Mouse (Mus musculus) CH12.LX (cell line): ENCODE measurements around the gene Spon2. TPM values are rescaled to one million over a fixed set of nuclear protein-coding genes. Genes with fewer than 3 reads are reported as not detected.

Source experiments
- DNase-seq: peaks from one replicate; pipeline ENCODE4 v3.0.0-alpha.2; 2013; ENCODE audit errors: extremely low read depth
- H3K27ac ChIP-seq: 2 replicates; pipeline ENCODE4 v1.5.1; 2012; ENCODE audit warnings: low read depth, mild to moderate bottlenecking, control low read depth, moderate library complexity; ENCODE audit not compliant: insufficient read depth
- H3K27me3 ChIP-seq: replicated peaks from 2 replicates; pipeline ENCODE3; 2012; ENCODE audit warnings: inconsistent platforms
- H3K36me3 ChIP-seq, 2 experiments: replicated peaks in 1 of 2; 2 replicates each; pipeline versions ENCODE3 to v1.6.1; 2012; ENCODE audit warnings: inconsistent platforms in 1 of 2, low read length in 1 of 2, mild to moderate bottlenecking in 1 of 2, mixed read lengths in 1 of 2, moderate library complexity in 1 of 2; ENCODE audit not compliant: control insufficient read depth in 1 of 2, insufficient read depth in 1 of 2
- H3K4me1 ChIP-seq, 2 experiments: 2 replicates each; pipeline ENCODE4 v1.6.1; 2012; ENCODE audit warnings: inconsistent platforms in 1 of 2, moderate library complexity in 1 of 2; ENCODE audit not compliant: insufficient read depth in 2 of 2, control insufficient read depth in 1 of 2
- H3K4me2 ChIP-seq: 2 replicates; pipeline ENCODE4 v1.6.1; 2012; ENCODE audit warnings: low read depth, mild to moderate bottlenecking, control low read depth; ENCODE audit not compliant: poor library complexity, insufficient read depth, severe bottlenecking
- H3K4me3 ChIP-seq, 3 experiments: fragments of 150-350 bp in 1 of 3; sonication (generic) in 1 of 3; replicated peaks in 1 of 3; 2 replicates each; pipeline versions ENCODE3 to v1.5.1; 2011 to 2012; ENCODE audit warnings: low read depth in 2 of 3, low read length in 2 of 3, mild to moderate bottlenecking in 2 of 3, moderate library complexity in 2 of 3, control low read depth in 1 of 3, improper control_type of control experiment in 1 of 3, inconsistent platforms in 1 of 3, mixed read lengths in 1 of 3; ENCODE audit not compliant: poor library complexity in 1 of 3
- H3K79me2 ChIP-seq: replicated peaks from 2 replicates; pipeline ENCODE4 v1.6.1; 2012; ENCODE audit warnings: mild to moderate bottlenecking, moderate library complexity; ENCODE audit not compliant: control insufficient read depth, poor library complexity, insufficient read depth, severe bottlenecking; ENCODE audit errors: extremely low read depth
- H3K9ac ChIP-seq: 2 replicates; pipeline ENCODE4 v1.6.1; 2012; ENCODE audit warnings: low read depth, mild to moderate bottlenecking, control low read depth, moderate library complexity; ENCODE audit not compliant: insufficient read depth
- H3K9me3 ChIP-seq: replicated peaks from 2 replicates; pipeline ENCODE3; 2012; ENCODE audit warnings: low read length, inconsistent platforms, mixed read lengths
- BHLHE40 ChIP-seq: IDR thresholded peaks from 2 replicates; pipeline ENCODE4 v1.6.1; 2011; ENCODE audit warnings: mild to moderate bottlenecking, low read depth, low read length, improper control_type of control experiment
- CHD2 ChIP-seq: IDR thresholded peaks from 2 replicates; pipeline ENCODE4 v1.6.1; 2011; ENCODE audit warnings: low read length, improper control_type of control experiment
- ELF1 ChIP-seq: IDR thresholded peaks from 2 replicates; pipeline ENCODE4 v1.6.1; 2014; ENCODE audit warnings: low read depth, mild to moderate bottlenecking, inconsistent platforms, low read length, improper control_type of control experiment
- EP300 ChIP-seq: IDR thresholded peaks from 2 replicates; pipeline ENCODE4 v1.6.1; 2011; ENCODE audit warnings: low read length, improper control_type of control experiment
- GABPA ChIP-seq: IDR thresholded peaks from 2 replicates; pipeline ENCODE4 v1.6.1; 2012; ENCODE audit warnings: low read depth, low read length, improper control_type of control experiment, inconsistent platforms; ENCODE audit not compliant: insufficient replicate concordance
- IRF4 ChIP-seq: IDR thresholded peaks from 2 replicates; pipeline ENCODE4 v1.6.1; 2014; ENCODE audit warnings: low read depth, mild to moderate bottlenecking, inconsistent platforms, low read length, improper control_type of control experiment
- JUN ChIP-seq: IDR thresholded peaks from 2 replicates; pipeline ENCODE4 v1.6.1; 2011; ENCODE audit warnings: low read depth, mild to moderate bottlenecking, low read length, improper control_type of control experiment, moderate library complexity; ENCODE audit not compliant: insufficient read depth
- KAT2A ChIP-seq: IDR thresholded peaks from 2 replicates; pipeline ENCODE4 v1.6.1; 2012; ENCODE audit warnings: low read length, improper control_type of control experiment, inconsistent platforms; ENCODE audit not compliant: insufficient replicate concordance
- MAX ChIP-seq: IDR thresholded peaks from 2 replicates; pipeline ENCODE4 v1.6.1; 2011; ENCODE audit warnings: low read length, improper control_type of control experiment
- MEF2A ChIP-seq: IDR thresholded peaks from 2 replicates; pipeline ENCODE4 v1.6.1; 2014; ENCODE audit warnings: low read depth, mild to moderate bottlenecking, inconsistent platforms, low read length, improper control_type of control experiment, borderline replicate concordance
- MYC ChIP-seq: IDR thresholded peaks from 2 replicates; pipeline ENCODE4 v1.6.1; 2011; ENCODE audit warnings: low read depth, mild to moderate bottlenecking, improper control_type of control experiment, low read length
- POLR2A ChIP-seq: IDR thresholded peaks from 2 replicates; pipeline ENCODE4 v1.6.1; 2011; ENCODE audit warnings: low read depth, mild to moderate bottlenecking, improper control_type of control experiment, low read length
- POLR2AphosphoS2 ChIP-seq: IDR thresholded peaks from 2 replicates; pipeline ENCODE4 v1.6.1; 2011; ENCODE audit warnings: low read depth, low read length, improper control_type of control experiment
- RCOR1 ChIP-seq: conservative IDR thresholded peaks from 2 replicates; pipeline ENCODE4 v1.6.1; 2012; ENCODE audit warnings: low read depth, mild to moderate bottlenecking, inconsistent platforms, low read length, improper control_type of control experiment
- TBP ChIP-seq: conservative IDR thresholded peaks from 2 replicates; pipeline ENCODE4 v1.6.1; 2011; ENCODE audit warnings: low read depth, low read length, improper control_type of control experiment
- UBTF ChIP-seq: IDR thresholded peaks from 2 replicates; pipeline ENCODE4 v1.6.1; 2012; ENCODE audit warnings: low read depth, mild to moderate bottlenecking, inconsistent platforms, low read length, improper control_type of control experiment, moderate library complexity
- USF1 ChIP-seq: IDR thresholded peaks from 2 replicates; pipeline ENCODE4 v1.6.1; 2014; ENCODE audit warnings: low read depth, mild to moderate bottlenecking, inconsistent platforms, low read length, improper control_type of control experiment
- USF2 ChIP-seq: conservative IDR thresholded peaks from 2 replicates; pipeline ENCODE4 v1.6.1; 2011; ENCODE audit warnings: low read depth, low read length, improper control_type of control experiment
- ZMIZ1 ChIP-seq: IDR thresholded peaks from 2 replicates; pipeline ENCODE4 v1.6.1; 2012; ENCODE audit warnings: low read depth, mild to moderate bottlenecking, inconsistent platforms, low read length, improper control_type of control experiment
- ZNF384 ChIP-seq: IDR thresholded peaks from 2 replicates; pipeline ENCODE4 v1.6.1; 2012; ENCODE audit warnings: low read depth, low read length, improper control_type of control experiment, inconsistent platforms
- dilution Hi-C: fragments of 300-500 bp; cut with MboI; formaldehyde crosslinking; loops from 2 replicates; pipeline ENCODE4 v1.14.3; 2020; ENCODE audit warnings: low sequenced_read_pairs; ENCODE audit not compliant: extremely low pct_unique_long_range_greater_than_20kb, extremely low pct_ligation_motif_present
- in situ Hi-C: fragments of 300-500 bp; cut with MboI; formaldehyde crosslinking; loops from 3 replicates; pipeline ENCODE4 v1.14.3; 2019; ENCODE audit warnings: low sequenced_read_pairs, low pct_ligation_motif_present, low pct_unique_long_range_greater_than_20kb, mixed read lengths
- polyA plus RNA-seq: library from polyadenylated mRNA; unstranded; fragments of >175 nt; gene quantifications from 2 replicates; pipeline ENCODE4 v1.2.1, GENCODE M21; 2012; ENCODE audit warnings: low read depth; ENCODE audit not compliant: insufficient read length
- total RNA-seq, 2 experiments: library from RNA; depleted of rRNA; stranded (reverse); fragments of 300-350 nt in 1 of 2; fragments of >200 nt in 1 of 2; gene quantifications; 2 replicates each; pipeline ENCODE4 v1.2.3; 2012 to 2014

The Spon2 gene
- total and polyA plus RNA-seq, 3 experiments = not detected

DNA sequence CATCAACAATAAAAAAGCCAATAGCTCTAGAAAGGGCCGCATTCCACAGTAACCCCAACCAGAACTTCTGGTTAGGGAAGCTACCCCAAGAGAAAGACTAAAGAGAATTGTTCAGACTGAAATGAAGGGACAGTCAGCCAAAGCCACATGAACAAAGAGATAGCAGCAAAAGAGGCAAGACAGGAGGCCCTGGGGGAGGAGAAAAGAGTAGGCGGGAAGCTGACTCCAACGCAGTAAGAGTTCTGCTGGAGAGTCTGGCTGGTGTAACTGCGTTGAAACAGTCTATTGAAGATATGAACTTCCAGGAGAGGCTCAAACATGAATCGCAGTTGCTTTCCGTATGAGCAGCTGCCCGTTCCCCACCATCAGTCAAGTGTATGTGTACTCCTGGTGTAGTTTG lies 6.2 kb upstream of the Spon2 start:
- no peaks in the 10 kb centered on the region for H3K79me2 ChIP-seq
- no peaks in the 10 kb centered on the region for H3K4me1 ChIP-seq
- no peak overlapping the region for H3K9ac ChIP-seq
- peaks cover 20% of the 10 kb centered on the region for H3K27me3 ChIP-seq
- no peak overlapping the region for H3K4me3 ChIP-seq
- no peak overlapping the region for H3K27ac ChIP-seq
- dilution Hi-C loops (no loop called here), in situ Hi-C loops (no loop called here)
- no peaks in the 10 kb centered on the region for H3K36me3 ChIP-seq
- no peak for DNase-seq
- no peaks in the 10 kb centered on the region for H3K9me3 ChIP-seq
- TF ChIP-seq UBTF (no peak), EP300 (no peak), IRF4 (no peak), USF1 (no peak), BHLHE40 (no peak), MEF2A (no peak), POLR2A (no peak), ZMIZ1 (no peak), ZNF384 (no peak), POLR2AphosphoS2 (no peak)
- TF ChIP-seq, all 38 proteins: peak for 0
- H3K4me2 ChIP-seq = no peak overlapping the region

DNA sequence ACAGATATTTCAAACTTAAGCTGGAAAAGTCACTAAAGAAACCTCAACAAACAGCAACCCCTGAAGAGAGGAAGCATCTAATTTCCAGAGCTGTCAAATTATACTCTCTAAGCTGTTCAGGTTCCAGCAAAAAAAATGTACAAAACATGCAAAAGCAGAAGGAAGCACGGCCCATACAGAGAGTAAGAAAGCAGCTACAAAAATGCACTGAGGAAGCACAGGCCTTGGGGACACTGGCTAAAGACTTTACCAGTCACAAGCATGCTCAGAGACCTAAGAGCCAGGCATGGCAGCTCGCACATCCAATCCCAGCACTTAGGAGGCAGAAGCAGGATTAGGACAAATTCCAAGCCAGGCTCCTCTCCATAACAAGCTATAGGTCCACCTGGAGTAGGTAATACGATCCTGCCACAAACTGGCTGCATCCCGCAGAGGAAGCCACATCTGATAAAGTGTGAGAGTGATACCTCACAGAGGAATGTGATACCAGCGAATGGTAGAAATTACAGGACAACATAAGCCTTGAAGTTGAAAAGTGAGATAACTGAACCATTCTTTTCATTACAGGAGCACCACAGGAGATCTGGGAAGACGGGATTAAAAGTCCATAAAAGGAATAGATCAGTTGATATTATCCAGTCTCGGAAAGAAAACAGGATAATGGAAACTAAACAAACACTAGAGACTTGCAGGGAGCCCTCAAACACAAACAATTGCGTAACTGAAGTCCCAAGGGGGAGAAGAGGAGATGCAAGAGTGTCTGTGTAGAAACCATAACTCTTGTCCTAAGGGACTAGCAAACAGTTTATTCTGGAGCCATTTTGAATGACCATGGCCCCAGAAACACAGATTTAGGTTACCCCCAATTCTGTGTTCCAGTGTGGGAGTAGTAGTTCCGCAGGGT lies 4.8 kb upstream of the Spon2 start:
- TF ChIP-seq TBP (no peak), RCOR1 (no peak), MAX (no peak), EP300 (no peak), USF2 (no peak), USF1 (no peak), MYC (no peak), KAT2A (no peak), ZNF384 (no peak), CHD2 (no peak), ELF1 (no peak), UBTF (no peak), GABPA (no peak), JUN (no peak), POLR2AphosphoS2 (no peak)
- no peak overlapping the region for H3K9ac ChIP-seq
- no peak overlapping the region for H3K27ac ChIP-seq
- no peaks in the 10 kb centered on the region for H3K79me2 ChIP-seq
- H3K4me3 ChIP-seq = no peak overlapping the region
- H3K9me3 ChIP-seq = no peaks in the 10 kb centered on the region
- no peak for DNase-seq
- no peak overlapping the region for H3K4me2 ChIP-seq
- peaks cover 19% of the 10 kb centered on the region for H3K27me3 ChIP-seq
- in situ Hi-C loops (no loop called here), dilution Hi-C loops (no loop called here)
- H3K36me3 ChIP-seq = no peaks in the 10 kb centered on the region
- no peaks in the 10 kb centered on the region for H3K4me1 ChIP-seq
